ENCODE assay signal across 8 mouse cellular contexts in genomic region chr8:120475462-120476201, GRCm38 (mm10).
A peak's percentile ranks its signal among the peaks of the same experiment; 100 is the strongest.
DNase-seq lines count a peak whose midpoint lies in the region; ATAC-seq and TF ChIP-seq lines count a peak whose summit lies in the region.
"Had no signal": no experiment of that assay in that cellular context is flagged by ENCODE, and none has a peak within 500 bp of the region (broad histone marks: within the 10 kb centered on the region; RNA-seq: fewer than 3 reads in every experiment).

No protein-coding gene starts in this region.

- TF ChIP-seq CTCF in MEL (IDR thresholded peaks at IDR 0.05 in 2 of 3, conservative IDR thresholded peaks at IDR 0.05 in 1 of 3; ENCODE audit: control insufficient read depth in 1 of 3, insufficient read depth in 1 of 3, low read depth in 2 of 3, low read length in 3 of 3, poor library complexity in 1 of 3, severe bottlenecking in 1 of 3): no peak

- DNase-seq in A20 (ENCODE audit: low read depth, low spot score) (peak; percentile 65), MEL (ENCODE audit: low read depth, low spot score) (peak; percentile 96)
- no peak for DNase-seq in Muller cell, postnatal 12 days (ENCODE audit: inconsistent ontology term)
- no peak for DNase-seq in embryo, embryonic 9.5 days (ENCODE audit: extremely low spot score)
- DNase-seq: thymus, adult 2 months had no signal

- peak overlapping the region; percentile 91 for H3K27ac ChIP-seq in MEL (ENCODE audit: control insufficient read depth, low read depth, low read length)
- H3K27ac ChIP-seq in limb, embryonic 12.5 days: no peak overlapping the region
- peak overlapping the region; percentile 81 for H3K27ac ChIP-seq in midbrain, embryonic 12.5 days (replicated peaks)

- H3K4me1 ChIP-seq in MEL (ENCODE audit: control insufficient read depth in 1 of 2, insufficient read depth in 2 of 2, low read length in 2 of 2): peaks cover 41 to 61% of the 10 kb centered on the region in 2 experiments
- H3K4me1 ChIP-seq in limb, embryonic 12.5 days (replicated peaks): peaks cover 57% of the 10 kb centered on the region
- H3K4me1 ChIP-seq in midbrain, embryonic 12.5 days: peaks cover 77% of the 10 kb centered on the region

- peak; percentile 98 to 99 for TF ChIP-seq EP300 in MEL (IDR thresholded peaks at IDR 0.05; ENCODE audit: low read depth in 1 of 2, low read length in 2 of 2)

- TF ChIP-seq RAD21 in MEL (IDR thresholded peaks at IDR 0.05; ENCODE audit: low read depth, low read length): no peak

- peaks cover 7% of the 10 kb centered on the region for H3K79me2 ChIP-seq in MEL (ENCODE audit: control insufficient read depth, insufficient read depth, low read length, poor library complexity)

- H3K9me3 ChIP-seq in MEL (replicated peaks; ENCODE audit: insufficient read depth, low read length): no peaks in the 10 kb centered on the region
- no peaks in the 10 kb centered on the region for H3K9me3 ChIP-seq in limb, embryonic 12.5 days
- no peaks in the 10 kb centered on the region for H3K9me3 ChIP-seq in midbrain, embryonic 12.5 days

- H3K4me2 ChIP-seq in limb, embryonic 12.5 days: no peak overlapping the region
- no peak overlapping the region for H3K4me2 ChIP-seq in midbrain, embryonic 12.5 days (replicated peaks)

- 67% methylated on average over 10 of the region's 10 CpGs for WGBS in limb, embryonic 12.5 days
- WGBS in midbrain, embryonic 12.5 days: 66% methylated on average over 10 of the region's 10 CpGs

- H3K27me3 ChIP-seq in MEL (ENCODE audit: control insufficient read depth in 1 of 2, insufficient read depth in 2 of 2, low read length in 2 of 2): no peaks in the 10 kb centered on the region
- H3K27me3 ChIP-seq in limb, embryonic 12.5 days: peaks cover 13% of the 10 kb centered on the region
- H3K27me3 ChIP-seq in midbrain, embryonic 12.5 days: 0 out of 2 replicates have a peak, but pooled peaks cover 6% of the 10 kb centered on the region

- peak; percentile 17; the same call in 1 of the 2 replicates for ATAC-seq in limb, embryonic 12.5 days (ENCODE audit: insufficient number of reproducible peaks, insufficient read depth, low FRiP score, low TSS enrichment, low read depth)
- 0 out of 2 replicates have a peak, but pooled peaks have one; percentile 8 for ATAC-seq in midbrain, embryonic 12.5 days (ENCODE audit: low FRiP score, low read depth)
- no peak for ATAC-seq in cerebellum, adult (ENCODE audit: insufficient number of reproducible peaks, low FRiP score, low TSS enrichment)

- peak overlapping the region; percentile 69 for H3K9ac ChIP-seq in MEL (ENCODE audit: control insufficient read depth, low read depth, low read length, poor library complexity, severe bottlenecking)
- H3K9ac ChIP-seq in limb, embryonic 12.5 days (replicated peaks): no peak overlapping the region
- no peak overlapping the region for H3K9ac ChIP-seq in midbrain, embryonic 12.5 days (replicated peaks)

- TF ChIP-seq POLR2A in MEL (IDR thresholded peaks at IDR 0.05; ENCODE audit: control insufficient read depth in 1 of 2, insufficient read depth in 1 of 2, low read depth in 1 of 2, low read length in 2 of 2, poor library complexity in 1 of 2): peak in 1 of 2 experiments; percentile 65; a peak in 1 of 4 replicates

- H3K36me3 ChIP-seq in MEL (ENCODE audit: control insufficient read depth in 1 of 2, insufficient read depth in 2 of 2, low read length in 2 of 2): peaks cover 0 to 51% of the 10 kb centered on the region in 2 experiments; a peak in 2 of 4 replicates
- no peaks in the 10 kb centered on the region for H3K36me3 ChIP-seq in limb, embryonic 12.5 days
- H3K36me3 ChIP-seq in midbrain, embryonic 12.5 days: no peaks in the 10 kb centered on the region

- H3K4me3 ChIP-seq in MEL (ENCODE audit: control insufficient read depth in 1 of 2, insufficient read depth in 1 of 2, low read depth in 2 of 2, low read length in 2 of 2): peak overlapping the region; percentile 10 to 19; a peak in 2 of 4 replicates
- no peak overlapping the region for H3K4me3 ChIP-seq in limb, embryonic 12.5 days (replicated peaks)
- H3K4me3 ChIP-seq in midbrain, embryonic 12.5 days: no peak overlapping the region

TF ChIP-seq in MEL, 35 proteins besides CTCF, POLR2A, EP300 and RAD21:
- TF ChIP-seq CHD1 (IDR thresholded peaks at IDR 0.05; ENCODE audit: low read depth, low read length) (no peak), BHLHE40 (IDR thresholded peaks at IDR 0.05; ENCODE audit: borderline replicate concordance, low read depth, low read length) (peak; percentile 81), TAL1 (IDR thresholded peaks at IDR 0.05; ENCODE audit: low read length) (peak; percentile 97), UBTF (IDR thresholded peaks at IDR 0.05; ENCODE audit: borderline replicate concordance, insufficient read depth, low read depth, low read length) (no peak), USF2 (IDR thresholded peaks at IDR 0.05; ENCODE audit: borderline replicate concordance in 1 of 2, insufficient read depth in 1 of 2, low read depth in 1 of 2, low read length in 2 of 2) (no peak), MYC (IDR thresholded peaks at IDR 0.05; ENCODE audit: low read depth, low read length) (peak; percentile 79), NRF1 (IDR thresholded peaks at IDR 0.05; ENCODE audit: insufficient read depth, low read depth, low read length, poor library complexity, severe bottlenecking) (no peak), MEF2A (IDR thresholded peaks at IDR 0.05; ENCODE audit: extremely low read depth, insufficient replicate concordance, low read depth, low read length, poor library complexity, severe bottlenecking) (no peak), GATA1 (IDR thresholded peaks at IDR 0.05; ENCODE audit: low read depth, low read length) (peak; percentile 100), ZKSCAN1 (IDR thresholded peaks at IDR 0.05; ENCODE audit: low read depth, low read length) (no peak), E2F4 (IDR thresholded peaks at IDR 0.05; ENCODE audit: borderline replicate concordance, low read depth, low read length) (no peak), SIN3A (IDR thresholded peaks at IDR 0.05; ENCODE audit: low read length) (peak; percentile 91), JUND (IDR thresholded peaks at IDR 0.05; ENCODE audit: low read depth, low read length) (peak; percentile 69; the same call in 1 of the 2 replicates), HCFC1 (IDR thresholded peaks at IDR 0.05; ENCODE audit: low read depth, low read length) (peak; percentile 64), ZNF384 (IDR thresholded peaks at IDR 0.05; ENCODE audit: low read depth, low read length) (no peak), NELFE (IDR thresholded peaks at IDR 0.05; ENCODE audit: low read depth, low read length) (peak; percentile 67), MAFK (IDR thresholded peaks at IDR 0.05; ENCODE audit: borderline replicate concordance, low read depth, low read length) (peak; percentile 61; the same call in 1 of the 2 replicates), RCOR1 (IDR thresholded peaks at IDR 0.05; ENCODE audit: low read depth, low read length) (peak; percentile 99), TCF12 (IDR thresholded peaks at IDR 0.05; ENCODE audit: low read depth, low read length) (peak; percentile 99), MAZ (IDR thresholded peaks at IDR 0.05; ENCODE audit: low read depth, low read length) (peak; percentile 97), MXI1 (IDR thresholded peaks at IDR 0.05; ENCODE audit: low read depth, low read length) (peak; percentile 56), CHD2 (IDR thresholded peaks at IDR 0.05; ENCODE audit: low read length) (peak; percentile 78), TBP (IDR thresholded peaks at IDR 0.05; ENCODE audit: low read depth, low read length) (peak; percentile 71), ETS1 (IDR thresholded peaks at IDR 0.05; ENCODE audit: low read depth, low read length) (peak; percentile 95), ZMIZ1 (IDR thresholded peaks at IDR 0.05; ENCODE audit: low read depth, low read length) (peak; percentile 93), KAT2A (conservative IDR thresholded peaks at IDR 0.05; ENCODE audit: low read depth, low read length) (0 out of 2 replicates have a peak, but pooled peaks have one; percentile 25), MYB (IDR thresholded peaks at IDR 0.05; ENCODE audit: low read depth, low read length) (0 out of 2 replicates have a peak, but pooled peaks have one; percentile 14), POLR2AphosphoS2 (IDR thresholded peaks at IDR 0.05; ENCODE audit: low read length) (peak; percentile 54), MAX (IDR thresholded peaks at IDR 0.05; ENCODE audit: low read length) (0 out of 2 replicates have a peak, but pooled peaks have one; percentile 36), GABPA (IDR thresholded peaks at IDR 0.05; ENCODE audit: low read depth, low read length) (no peak), ELF1 (IDR thresholded peaks at IDR 0.05; ENCODE audit: low read depth, low read length) (peak; percentile 50; the same call in 1 of the 2 replicates), POLR2AphosphoS5 (IDR thresholded peaks at IDR 0.05; ENCODE audit: borderline replicate concordance, low read depth, low read length) (no peak), USF1 (IDR thresholded peaks at IDR 0.05; ENCODE audit: low read depth, low read length) (no peak), ZC3H11A (IDR thresholded peaks at IDR 0.05; ENCODE audit: low read depth, low read length) (no peak), SMC3 (IDR thresholded peaks at IDR 0.05; ENCODE audit: low read depth, low read length) (no peak)

Comparison
In these comparisons a context has a peak if more than half of its experiments do, and no peak if none do; other contexts are left out.
1. DNase-seq: peak in A20 (single experiment) and MEL (single experiment); none in Muller cell, postnatal 12 days (single experiment) and embryo, embryonic 9.5 days (single experiment).
2. H3K4me3 ChIP-seq: peak in MEL (2 of 2); none in limb, embryonic 12.5 days (single experiment) and midbrain, embryonic 12.5 days (single experiment).